Mouse (Mus musculus): ENCODE results near the gene Fer1l5. TPM values are rescaled to one million over a fixed set of nuclear protein-coding genes. Genes with fewer than 3 reads are reported as not detected.

Gene Fer1l5
- polyA plus RNA-seq, 2 experiments from 2014 or later, result 0.42 TPM; not detected in 1

- ATAC-seq, result no peak
Observed at GRCm38 (mm10) chr1:36432999-36433398, 60.9 kb downstream of the Fer1l5 start.

GRCm38 (mm10) chr1:36433616-36434015 is 61.5 kb downstream of the Fer1l5 start:
- no peak for ATAC-seq

GRCm38 (mm10) chr1:36435071-36435470 is 63.0 kb downstream of the Fer1l5 start:
- no peak for ATAC-seq

GRCm38 (mm10) chr1:36436515-36436914 is 64.4 kb downstream of the Fer1l5 start:
- no peak for ATAC-seq

- no peak for ATAC-seq
Observed at GRCm38 (mm10) chr1:36437223-36437622, 65.1 kb downstream of the Fer1l5 start.

GRCm38 (mm10) chr1:36441101-36441500 is 69.0 kb downstream of the Fer1l5 start:
- no peak for ATAC-seq

- ATAC-seq, result peak; percentile 100
Observed at GRCm38 (mm10) chr1:36444471-36445464, 72.7 kb downstream of the Fer1l5 start, which contains the start of gene Lman2l. Lman2l (minus strand) TSS chr1:36445271.

- ATAC-seq, result no peak
Observed at GRCm38 (mm10) chr1:36445508-36445907, 73.4 kb downstream of the Fer1l5 start.

- ATAC-seq, result no peak
Observed at GRCm38 (mm10) chr1:36446106-36446824, 74.2 kb downstream of the Fer1l5 start.

- no peak for ATAC-seq
Observed at GRCm38 (mm10) chr1:36446841-36447240, 74.8 kb downstream of the Fer1l5 start.

- ATAC-seq, result no peak
Observed at GRCm38 (mm10) chr1:36454055-36454815, 82.1 kb downstream of the Fer1l5 start.

GRCm38 (mm10) chr1:36457388-36458014 is 85.4 kb downstream of the Fer1l5 start:
- no peak for ATAC-seq

- ATAC-seq, result no peak
Observed at GRCm38 (mm10) chr1:36458169-36458568, 86.1 kb downstream of the Fer1l5 start.

GRCm38 (mm10) chr1:36461829-36462228 is 89.7 kb downstream of the Fer1l5 start:
- peak; percentile 49 for ATAC-seq

GRCm38 (mm10) chr1:36465641-36466160 is 93.6 kb downstream of the Fer1l5 start:
- ATAC-seq, result no peak

- no peak for ATAC-seq
Observed at GRCm38 (mm10) chr1:36467446-36467845, 95.4 kb downstream of the Fer1l5 start.

- ATAC-seq, result no peak
Observed at GRCm38 (mm10) chr1:36469811-36470444, 97.8 kb downstream of the Fer1l5 start.

GRCm38 (mm10) chr1:36471181-36472105 is 99.4 kb downstream of the Fer1l5 start, which contains the start of gene Cnnm4:
Cnnm4 (plus strand) TSS chr1:36471620.
- peak; percentile 86 for ATAC-seq

Data from activated CD4-positive, CD25-positive, alpha-beta regulatory T cell, adult 4 months (primary cell).